Mouse (Mus musculus) embryo, embryonic 9.5 days (tissue): ENCODE measurements around the gene Far2.

Source experiments
- DNase-seq: peaks from one replicate; pipeline ENCODE4 v3.0.0-alpha.2; 2017; ENCODE audit errors: extremely low spot score

The Far2 gene

DNA sequence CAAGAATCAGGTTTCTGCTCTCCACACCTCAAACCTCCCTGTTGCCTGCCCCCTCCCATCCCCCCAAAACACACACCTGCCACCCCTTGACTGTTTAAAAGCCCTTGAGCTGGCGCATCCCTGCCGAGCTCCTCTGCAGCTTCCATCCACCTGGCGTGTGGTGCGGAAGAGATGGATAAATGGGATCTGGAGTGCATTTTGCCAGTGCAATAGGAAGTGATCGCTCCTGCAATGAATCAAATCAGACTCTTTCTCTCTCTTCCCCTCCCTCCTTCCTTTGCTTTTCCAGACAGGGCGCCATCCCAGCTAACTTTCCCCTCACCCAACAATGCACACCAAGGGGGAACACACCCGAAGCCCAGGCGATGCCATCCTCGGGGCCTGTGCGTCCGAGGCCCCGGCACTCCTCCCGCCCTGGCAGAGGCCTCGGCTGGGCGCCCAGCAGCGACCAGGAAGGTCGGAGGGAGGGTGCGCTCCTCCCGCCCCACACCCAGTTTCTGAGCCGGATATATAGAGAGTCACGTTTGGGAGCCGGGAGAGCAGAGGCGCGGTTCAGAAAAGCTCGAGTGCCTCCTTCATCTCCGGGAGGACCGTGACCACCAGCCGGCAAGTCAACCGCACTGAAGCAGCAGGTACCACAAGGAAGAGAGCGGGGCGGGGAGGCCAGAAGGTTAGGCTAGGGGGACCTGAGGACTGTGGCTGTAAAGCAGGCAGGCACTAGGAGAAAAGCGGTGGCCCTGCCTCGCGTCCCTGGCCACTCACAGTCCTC, at the start of gene Far2:
Gene Far2 (plus strand): TSS at position 379 of the 769 bp plus-strand sequence.
- peak; percentile 10 for DNase-seq

DNA sequence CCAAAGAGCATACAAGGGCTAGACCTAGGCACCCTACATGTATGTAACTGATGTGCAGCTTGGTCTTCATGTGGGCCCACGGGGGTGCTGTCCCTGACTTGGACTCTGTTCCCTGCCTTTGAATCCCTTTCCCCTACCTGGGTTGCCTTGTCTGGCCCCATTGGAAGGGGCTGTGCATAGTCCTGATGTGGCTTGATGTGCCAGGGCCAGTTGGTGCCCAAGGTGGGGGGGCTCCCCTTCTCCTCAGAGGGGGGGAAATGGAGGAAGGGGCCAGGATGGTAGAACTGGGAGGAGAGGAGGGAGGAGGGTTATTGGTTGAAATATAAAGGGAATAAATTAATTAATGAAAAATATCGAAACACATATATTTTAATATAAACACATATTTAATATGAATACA, 46.6 kb upstream of the Far2 start:
- no peak for DNase-seq

DNA sequence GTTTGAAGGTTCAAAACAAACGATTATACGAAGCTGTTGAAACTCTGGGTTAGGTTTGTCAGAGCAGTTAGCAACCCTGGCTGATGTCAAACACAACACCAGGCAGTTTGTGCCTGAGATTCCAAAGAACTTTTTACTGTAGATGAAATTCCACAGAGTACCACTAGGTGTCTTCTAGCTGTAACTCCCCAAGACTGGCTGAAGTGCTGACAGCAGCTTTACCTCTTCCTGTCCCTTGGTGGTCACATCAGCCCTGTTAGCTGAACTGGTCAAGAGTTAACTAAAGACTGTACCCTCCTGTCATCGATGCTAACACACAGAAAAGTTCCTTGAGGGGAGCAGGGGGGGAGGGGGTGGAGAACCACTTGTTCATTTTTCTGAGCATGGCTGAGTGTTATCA, 46.0 kb upstream of the Far2 start:
- peak; percentile 22 for DNase-seq

DNA sequence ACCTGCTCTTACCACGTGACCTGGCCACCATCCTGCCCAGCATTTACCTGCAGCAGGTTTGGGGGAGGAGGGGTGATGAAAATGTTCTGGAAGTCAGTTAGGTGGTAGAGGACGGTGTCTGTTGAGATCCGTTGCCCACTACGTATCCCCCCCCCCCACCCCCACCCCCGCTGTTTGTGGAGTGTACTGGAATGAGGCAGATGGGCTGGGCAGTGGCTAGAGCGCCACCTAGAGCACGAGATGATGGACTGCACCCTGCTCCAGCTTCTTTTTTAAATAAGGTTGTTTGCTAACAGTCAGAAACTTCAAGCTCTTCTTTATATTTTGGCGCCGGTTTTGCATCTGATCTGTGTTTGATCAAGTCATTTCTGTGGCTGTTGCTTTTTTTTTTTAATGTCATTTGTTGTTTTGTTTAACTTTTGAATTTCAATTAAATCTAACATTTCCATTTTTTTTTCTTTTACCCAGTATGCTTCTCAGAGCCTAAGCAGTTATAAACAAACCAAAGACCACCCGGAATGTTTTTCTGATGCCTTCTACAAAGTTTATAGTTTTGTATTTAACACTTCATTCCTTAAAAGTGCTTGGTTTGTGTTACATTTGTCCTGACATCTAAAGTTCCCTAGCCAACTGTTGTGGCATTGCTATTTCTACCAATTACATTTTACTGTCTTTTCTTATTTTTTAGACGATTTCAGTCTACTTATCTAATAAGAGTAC, 40.8 kb upstream of the Far2 start:
- DNase-seq = no peak

DNA sequence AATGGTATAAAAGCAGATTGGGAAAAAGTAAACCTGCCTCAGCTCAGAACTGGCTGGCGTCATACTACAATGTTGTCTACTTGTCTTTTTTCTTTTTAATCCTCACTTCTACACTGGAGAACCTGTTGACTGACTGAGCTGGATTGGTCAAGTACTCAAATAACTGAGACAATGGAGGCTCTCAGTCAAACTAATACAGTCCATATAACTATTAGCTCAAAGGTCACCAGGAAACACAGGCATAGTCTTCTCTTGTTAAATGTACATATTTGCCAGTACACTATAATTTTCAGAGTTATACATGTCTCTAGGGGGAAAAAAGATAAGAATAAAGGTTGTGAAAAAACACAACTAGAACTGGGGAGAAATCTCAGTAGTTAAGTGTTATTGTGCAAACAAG, 6.3 kb upstream of the Far2 start:
- DNase-seq = no peak

DNA sequence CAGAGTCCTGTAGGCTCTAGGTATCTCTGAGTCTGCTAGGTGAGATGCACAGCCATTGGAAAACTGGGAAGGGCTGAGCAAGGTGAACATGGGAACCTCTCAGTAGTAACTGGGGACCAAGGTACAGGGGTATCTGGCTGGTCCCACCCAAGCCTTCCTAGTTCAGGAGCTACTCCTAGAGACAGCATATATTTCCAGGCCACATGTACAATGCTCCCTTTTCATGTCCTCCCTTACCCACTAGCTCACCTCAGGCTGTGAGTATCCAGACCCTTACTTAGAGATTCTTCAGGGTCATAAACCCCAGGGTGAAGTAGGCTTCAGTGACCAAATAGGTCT, 560 bp downstream of the Far2 start:
- DNase-seq = no peak

DNA sequence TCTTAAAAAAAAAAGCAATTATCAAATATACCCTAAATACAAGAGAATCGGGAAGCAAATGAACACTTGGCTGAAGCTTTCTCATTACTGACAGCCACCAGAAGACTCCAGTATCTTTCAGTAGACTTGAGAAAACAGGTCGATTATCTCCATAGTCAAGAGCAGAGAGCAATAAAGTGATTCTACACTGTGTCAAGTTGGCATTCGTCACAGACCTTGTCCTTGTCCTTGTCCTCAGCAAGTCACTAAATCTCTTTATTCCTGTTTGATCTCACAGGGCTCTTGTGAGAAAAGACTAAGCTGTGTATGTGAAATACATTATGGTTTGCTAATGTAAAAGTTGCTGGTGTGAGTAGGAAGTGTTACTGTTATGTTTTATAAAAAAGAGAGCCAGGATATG, 16.1 kb downstream of the Far2 start:
- DNase-seq = no peak

DNA sequence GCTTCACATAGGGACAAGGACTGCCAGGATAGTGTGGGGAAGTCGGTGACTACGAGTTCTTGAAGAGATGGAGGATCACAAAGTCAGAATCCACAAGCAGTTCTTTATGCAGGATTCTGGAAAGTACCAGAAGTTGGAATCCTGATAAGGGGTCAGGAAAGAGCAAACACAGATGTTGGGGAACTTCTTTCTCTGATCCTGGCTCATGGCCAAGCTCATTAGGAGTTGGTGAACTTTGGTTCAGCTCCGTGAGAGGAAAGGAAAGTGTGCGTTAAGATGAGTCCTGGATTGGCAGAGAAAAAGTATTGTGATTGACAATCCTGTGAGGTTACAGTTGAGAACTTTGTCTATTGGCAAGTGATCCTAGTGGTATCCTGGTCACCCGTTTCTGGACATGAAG, 19.2 kb downstream of the Far2 start:
- no peak for DNase-seq

DNA sequence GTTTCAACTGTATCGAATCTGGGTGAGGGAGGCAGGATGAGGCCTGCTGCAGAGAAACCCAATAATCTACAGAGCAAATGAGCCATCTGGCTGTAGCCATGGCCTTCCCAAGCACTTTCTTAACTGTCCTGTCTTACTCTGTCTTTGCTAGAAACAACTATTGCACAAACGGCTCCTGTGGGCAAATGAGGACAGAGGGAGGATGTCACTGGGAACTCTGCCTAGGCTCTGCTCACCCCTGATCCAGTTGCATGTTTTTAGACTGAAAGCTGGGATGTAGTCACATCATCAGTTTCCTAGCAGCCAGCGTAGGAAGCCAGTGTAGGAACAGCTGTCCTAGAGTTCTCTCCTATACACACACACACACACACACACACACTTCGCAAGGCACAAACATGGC, 21.7 kb downstream of the Far2 start:
- DNase-seq = no peak

DNA sequence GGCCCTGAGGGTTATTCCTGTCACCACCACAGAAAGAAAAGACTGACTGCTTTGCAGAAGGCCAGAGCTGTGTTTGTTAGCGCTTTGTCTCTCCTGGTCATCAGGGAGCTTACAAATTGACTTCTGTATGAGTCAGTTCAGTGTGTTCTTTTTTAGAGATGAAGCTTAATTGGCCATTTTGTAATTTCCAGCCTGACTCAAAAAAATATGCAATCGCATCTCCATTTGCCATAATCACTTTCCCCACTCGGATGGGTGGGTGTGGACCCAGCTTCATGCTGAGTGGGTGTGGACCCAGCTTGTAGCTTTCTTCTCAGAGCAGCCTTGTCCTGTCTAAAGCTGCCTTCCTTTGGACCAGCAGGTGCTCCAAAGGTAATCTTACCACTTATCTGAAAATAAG, 26.5 kb downstream of the Far2 start:
- no peak for DNase-seq

DNA sequence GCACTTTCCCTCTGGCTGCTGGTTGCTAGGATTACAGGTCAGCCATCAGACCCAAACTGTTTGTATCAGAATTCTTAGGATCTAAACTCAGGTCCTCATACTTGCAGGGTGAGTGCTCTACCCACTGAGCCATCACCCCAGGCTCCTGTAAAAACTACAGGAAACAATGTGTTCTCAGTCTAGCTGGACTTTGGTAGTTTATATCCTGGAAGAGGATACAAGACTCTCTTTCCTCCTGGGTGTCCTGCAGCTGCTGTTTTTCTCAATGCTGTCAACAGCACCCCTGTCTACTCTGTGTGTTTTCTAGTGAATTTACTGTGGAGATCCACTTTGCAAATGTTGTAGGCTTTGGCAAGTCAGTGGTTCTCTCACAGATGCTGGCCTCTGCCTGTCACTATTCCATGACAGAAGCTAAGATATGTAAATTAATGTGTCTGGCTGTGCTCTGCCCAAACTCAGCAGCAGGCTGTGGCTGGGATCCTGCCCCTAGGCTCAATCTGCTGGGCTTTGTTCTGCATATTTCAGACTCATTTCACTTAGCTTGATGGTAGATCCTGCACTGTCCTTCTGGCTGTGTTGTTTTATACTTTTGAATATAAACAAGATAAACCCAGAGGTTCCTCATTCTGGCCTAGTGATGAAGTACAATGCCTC, 27.3 kb downstream of the Far2 start:
- no peak for DNase-seq

DNA sequence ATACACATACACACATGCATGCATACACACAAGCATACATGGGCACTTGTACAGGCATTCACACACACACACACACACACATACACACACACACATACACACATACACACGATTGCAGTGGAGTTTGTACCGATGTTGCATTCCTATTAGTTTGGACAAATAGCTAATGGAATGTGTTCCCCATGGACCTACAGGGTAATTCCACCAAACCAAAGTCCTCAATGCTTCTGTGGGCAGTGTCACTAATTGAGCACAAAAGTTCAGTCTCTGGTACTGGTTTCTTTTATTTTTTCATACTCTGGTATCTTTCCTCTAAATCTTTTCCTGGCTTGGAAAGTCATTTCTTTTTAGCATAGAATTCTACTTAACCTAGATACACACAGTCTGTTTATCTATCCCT, 36.8 kb downstream of the Far2 start:
- DNase-seq = no peak

DNA sequence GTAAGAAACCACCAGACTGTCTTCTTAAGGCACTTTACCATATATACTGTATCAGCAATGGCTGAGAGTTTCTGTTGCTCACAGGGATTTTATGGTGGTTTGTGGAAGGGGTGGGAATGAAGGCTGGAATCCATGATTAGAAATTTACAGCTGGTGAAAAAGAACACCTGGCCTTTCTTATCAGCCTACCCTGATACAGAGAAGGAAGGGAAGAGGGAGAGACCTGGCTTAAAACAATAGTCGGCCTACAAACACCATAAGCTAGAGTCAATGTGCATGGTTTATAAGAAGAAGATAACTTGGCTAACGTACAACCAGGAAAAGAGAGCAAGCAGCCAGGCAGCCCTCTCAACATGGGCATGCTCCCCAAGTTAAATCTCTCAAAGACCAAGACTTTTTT, 37.3 kb downstream of the Far2 start:
- no peak for DNase-seq

DNA sequence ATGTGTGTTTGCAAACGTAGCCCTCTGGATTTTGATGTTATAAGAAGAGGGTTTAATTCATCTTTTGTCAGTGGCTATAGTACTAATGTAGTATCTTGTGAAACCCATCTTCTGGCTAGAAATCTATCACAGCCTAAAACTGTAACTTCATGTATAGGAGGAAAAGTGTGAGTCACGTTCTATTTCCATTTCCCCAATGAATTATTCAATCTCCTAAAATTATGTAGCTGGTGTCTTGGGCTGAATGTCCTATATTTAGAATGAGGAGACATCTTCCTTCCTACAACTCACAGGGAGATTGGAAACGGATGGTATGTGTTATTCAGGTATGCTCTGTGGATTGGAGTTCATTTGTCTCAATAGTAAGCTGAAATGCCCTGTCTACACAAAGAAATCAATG, 50.0 kb downstream of the Far2 start:
- DNase-seq = no peak

DNA sequence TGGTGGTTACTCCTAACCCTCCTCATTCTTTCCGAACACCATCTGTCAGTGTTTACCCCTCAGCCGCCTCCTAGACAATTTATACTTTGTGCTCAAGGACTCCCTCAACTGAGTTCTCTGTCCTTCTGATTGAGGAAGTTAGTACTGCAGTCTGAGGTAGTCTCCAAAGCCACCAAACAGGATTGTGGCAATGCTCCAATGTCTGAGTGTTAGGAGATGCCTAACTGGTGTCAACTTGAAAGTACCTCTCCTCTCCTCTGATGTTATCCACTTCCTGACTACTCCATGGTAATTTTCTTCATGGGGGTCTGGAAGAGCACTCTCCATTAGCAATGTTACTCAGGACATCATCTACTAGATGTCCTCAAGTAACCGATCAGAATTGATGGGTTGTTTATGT, 54.9 kb downstream of the Far2 start:
- DNase-seq = no peak

DNA sequence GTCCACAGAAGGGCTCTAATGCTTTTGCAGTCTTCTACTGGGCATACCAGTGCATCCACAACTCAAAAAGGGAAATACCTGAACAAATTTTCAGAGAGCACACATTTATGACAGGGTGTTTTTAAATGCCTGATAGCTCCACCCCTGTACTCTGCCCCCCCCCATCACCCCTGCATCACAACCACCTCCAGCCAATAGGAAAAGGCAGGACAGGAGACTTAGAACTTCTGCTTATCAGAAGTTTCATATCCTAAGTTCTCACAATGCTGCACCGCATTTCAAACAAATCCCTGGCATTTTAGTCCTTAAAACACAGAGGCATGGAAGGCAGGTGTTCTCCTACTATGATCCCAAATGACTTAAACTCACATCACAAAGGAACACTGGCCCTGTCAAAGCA, 55.4 kb downstream of the Far2 start:
- no peak for DNase-seq

DNA sequence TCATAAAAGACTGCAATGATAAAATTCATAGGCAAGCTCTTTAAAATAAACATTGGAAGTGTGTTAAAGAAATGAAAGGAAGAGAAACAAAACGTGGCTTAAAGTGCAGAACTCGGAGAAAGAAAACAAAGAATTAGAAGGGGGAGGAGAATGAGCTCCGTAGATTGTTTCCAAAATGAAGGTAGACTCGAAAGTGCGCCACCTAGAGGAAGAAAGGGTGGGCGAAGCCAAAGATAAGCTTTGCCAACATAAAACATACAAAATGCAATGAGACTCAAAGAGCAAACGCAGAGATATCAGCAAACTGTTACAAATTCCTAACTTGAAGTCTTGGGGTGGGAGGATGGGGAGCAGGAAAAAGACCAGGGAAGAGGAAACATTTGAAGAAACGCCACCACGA, 57.2 kb downstream of the Far2 start:
- peak; percentile 32 for DNase-seq

DNA sequence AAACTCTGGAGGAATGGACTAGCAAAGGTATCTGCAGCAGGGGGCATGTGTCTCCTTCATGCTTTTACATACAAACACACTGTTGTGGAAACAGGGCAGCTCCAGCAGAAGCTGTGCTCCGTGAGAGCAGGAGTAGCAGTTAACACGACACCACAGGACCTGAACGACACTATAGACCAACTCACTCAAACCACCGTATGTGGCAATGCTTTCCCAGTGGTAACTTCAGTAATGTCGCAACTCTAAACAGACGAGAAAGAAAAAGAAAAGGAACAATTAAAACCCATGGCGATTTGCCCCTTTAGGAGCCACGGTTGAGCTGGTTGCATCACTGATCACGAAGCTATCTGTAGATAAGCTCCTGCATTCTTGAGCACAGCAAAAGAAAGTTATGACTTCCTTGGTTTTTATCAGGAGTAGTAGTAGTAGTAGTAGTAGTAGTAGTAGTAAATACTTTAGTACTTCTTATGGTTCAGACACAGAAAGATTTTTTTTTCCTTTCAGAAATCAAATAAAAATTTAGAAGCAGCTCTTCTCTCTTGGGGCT, 58.7 kb downstream of the Far2 start:
- DNase-seq = no peak

DNA sequence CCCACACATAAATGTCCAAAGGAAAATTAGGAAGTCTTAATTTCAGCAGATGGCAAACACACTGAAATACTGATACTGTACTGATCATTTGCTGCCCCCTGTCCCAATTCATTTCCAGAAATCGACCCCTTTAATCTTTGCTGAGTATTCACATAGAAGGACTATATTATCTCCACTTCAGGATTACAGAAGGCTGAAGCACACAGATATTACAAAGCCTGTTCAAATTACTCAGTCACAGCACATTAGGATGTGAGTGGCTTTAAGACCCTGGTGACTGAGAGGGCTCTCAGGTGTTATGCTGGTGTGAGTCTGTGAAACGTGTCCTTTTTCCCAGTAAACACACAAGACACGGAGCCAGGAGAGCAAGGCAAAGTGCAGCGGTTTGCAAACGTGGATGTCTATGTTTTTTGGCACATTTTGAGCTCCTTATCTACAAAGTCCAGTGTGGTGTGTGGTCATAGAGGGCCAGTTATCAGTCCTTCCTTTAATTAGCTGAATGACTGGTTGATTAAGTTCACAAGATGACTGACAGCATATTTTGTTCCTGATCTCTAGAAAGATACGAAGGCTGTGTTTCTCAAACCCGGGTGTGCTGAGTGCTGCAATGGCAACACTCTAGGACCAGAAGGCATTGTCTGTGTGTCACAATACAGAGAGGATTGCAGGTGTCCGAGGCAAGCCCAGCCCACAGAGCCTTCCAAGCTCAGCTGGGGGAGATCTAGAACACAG, 61.8 kb downstream of the Far2 start:
- no peak for DNase-seq

DNA sequence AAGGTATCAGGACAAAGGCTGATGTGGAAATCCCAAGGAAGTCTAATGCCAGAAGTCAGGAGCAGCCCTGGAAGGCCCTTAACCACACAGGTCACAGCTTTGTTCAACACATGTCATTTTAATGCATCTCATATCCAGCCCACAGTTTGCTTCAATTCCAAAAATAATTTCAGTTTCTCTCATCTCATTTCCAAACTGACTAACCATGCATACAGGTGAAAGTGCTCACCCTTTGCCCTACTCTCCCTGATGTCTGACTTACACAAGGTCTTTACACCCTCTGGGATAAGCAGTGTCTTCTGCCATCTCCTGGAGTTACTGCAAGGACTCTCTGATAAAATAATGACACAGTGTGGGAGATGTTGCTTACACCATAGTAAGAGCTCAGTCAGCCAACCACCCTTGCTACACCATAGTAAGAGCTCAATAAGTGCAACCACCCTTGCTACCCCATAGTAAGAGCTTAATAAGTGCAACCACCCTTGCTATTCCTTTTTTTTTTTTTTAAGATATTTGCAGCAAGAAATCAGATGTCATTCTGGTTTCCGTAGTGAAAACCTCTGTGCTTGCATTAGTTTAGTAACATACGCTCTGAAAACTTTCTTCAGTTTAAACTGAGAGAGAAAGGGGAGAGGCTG, 64.1 kb downstream of the Far2 start:
- no peak for DNase-seq

DNA sequence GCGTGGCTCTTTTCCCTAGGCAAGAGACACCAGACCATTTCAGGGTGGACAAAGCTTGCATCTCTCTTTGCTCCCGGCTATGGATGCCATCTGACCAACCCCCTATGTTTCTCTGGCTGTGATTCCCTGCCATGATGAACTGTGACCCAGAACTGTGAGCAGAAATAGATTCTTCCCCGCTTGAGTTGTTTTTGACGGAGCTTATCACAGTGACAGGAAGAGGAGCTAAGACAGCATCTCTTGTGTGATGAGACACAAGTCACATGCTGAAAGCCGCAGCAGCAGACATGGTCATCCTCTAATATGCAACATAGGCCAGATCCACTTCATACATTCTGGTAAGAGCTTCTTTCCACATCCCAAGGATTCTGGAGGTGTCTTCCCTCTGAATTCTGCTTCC, 69.3 kb downstream of the Far2 start:
- no peak for DNase-seq

DNA sequence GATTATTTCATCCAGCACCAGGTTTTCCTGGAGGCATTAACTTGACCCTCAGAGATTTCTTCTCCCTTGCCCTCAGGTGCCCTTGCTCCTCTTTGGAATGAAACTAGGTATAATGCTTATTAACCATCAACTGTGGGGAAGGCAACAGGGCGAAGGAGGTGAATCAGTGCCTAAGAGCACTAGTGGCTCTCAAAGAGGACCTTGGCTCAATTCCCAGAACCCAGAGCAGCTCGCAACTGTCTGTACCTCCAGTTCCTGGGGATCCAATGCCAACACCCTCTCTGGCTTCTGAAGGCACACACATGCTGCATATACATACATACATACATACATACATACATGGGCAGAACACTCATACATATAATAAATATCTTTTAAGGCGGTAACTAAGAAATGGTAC, 69.8 kb downstream of the Far2 start:
- DNase-seq = no peak
